Mouse (Mus musculus) right cerebral cortex, postnatal 36 days (tissue): ENCODE results near the gene Zfp219.

Source experiments
- DNase-seq, 2 experiments: peaks; one replicate each; pipeline ENCODE4 v3.0.0; 2022; ENCODE audit warnings: low spot score in 2 of 2, mixed read lengths in 1 of 2

Zfp219 gene

DNA sequence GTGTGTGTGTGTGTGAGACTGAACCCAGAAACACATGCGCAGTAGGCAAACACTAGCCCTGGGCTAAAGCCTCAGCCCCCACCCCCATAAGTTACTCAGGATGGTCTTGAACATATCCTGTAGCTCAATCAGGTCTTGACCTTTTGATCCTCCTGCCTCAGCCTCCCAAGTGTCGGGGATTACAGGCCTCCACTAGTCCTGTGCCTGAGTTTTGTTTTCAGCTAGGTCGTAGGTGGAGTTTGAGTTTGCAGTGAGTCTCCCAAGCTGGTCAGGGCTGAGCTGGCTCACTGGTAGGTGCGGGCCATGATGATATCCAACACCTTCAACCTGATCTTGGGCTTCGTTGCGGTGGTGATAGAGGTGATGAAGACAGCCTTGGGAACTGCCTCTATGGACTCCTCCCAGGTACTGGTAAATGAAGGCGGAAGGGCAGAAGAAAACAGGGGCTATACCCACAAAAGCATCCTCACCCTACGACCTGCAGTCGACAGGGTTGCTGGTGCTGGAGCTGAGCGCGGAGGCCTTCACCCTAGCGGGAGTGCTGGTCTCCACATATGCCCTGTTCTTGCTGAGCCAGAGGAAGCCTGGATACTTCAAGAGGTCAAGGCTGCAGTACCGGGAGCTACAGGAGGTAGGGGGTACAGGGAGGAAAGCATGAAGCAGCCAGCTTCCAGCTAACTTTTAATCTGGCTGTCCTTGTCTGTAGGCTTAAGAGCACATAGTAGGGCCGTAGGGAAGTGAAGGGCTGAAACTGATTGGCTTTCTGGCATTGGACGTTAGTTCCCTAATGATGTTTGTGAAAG lies 2.1 kb downstream of the Zfp219 start:
- no peak for DNase-seq

GRCm38 (mm10) chr14:52017662-52018061 lies 2.9 kb downstream of the Zfp219 start:
- no peak for DNase-seq

GRCm38 (mm10) chr14:52016625-52017405 lies 3.7 kb downstream of the Zfp219 start:
- no peak for DNase-seq

DNA sequence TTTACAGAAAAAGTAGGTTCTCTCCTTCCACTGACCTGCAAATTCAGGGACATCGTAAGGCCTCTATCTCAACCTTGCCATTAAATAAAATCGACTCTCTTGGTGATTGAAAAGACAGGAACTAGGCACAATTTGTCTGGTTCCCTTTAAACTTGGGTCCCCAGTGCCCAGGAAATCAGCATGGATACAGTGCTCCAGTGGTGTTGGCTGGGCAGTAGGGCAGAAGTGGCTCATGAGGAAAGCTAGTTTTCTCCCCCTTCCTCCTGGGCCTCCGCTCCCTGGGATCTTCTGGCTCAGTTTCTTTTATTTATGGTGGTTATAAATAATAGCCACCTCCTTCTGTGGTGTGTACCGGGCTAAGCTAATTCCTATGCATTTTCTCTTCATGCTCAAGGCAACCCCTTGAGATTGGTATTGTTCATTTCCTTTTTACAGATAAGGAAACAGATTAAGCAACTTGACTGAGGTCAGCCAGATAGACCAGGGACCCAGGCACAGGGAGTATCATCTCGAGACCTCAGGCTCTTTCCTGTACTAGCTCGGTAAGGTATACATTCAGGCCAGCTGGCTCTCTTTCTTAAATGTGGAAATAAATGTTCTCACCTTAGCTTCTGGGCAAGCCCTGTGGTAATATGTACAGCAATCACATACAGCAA lies 5.0 kb downstream of the Zfp219 start, which contains the start of gene Tmem253:
Gene Tmem253 (plus strand): TSS at position 214 of the 656 bp plus-strand sequence.
- DNase-seq = no peak

GRCm38 (mm10) chr14:52014761-52015311 lies 5.7 kb downstream of the Zfp219 start:
- no peak for DNase-seq

DNA sequence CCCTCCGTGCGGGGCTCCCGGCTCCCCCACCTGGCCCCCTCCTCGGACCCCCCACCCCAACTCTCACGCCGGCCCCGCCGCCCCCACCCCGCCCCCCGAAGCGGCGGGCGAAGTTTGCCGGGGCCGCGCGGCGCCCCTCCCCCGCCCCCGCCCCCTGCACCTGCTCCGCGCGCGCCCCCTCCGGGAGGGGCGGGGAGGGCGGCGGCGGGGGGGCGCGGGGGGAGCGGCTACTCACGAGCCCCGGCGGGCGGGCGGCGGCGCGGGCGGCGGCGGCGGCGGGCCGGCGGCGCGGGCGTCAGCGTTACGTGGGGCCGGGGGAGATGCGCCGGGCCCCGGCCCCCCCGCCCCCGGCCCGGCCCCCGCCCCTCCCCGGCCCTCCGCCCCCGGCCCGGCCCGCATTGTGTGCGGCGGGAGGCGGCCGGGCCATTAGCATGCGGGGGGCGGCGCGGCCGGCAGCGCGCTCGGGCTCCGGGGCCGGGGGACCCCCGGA lies 6.2 kb downstream of the Zfp219 start:
- DNase-seq = no peak

GRCm38 (mm10) chr14:52013771-52014219 lies 6.7 kb downstream of the Zfp219 start:
- DNase-seq = no peak

DNA sequence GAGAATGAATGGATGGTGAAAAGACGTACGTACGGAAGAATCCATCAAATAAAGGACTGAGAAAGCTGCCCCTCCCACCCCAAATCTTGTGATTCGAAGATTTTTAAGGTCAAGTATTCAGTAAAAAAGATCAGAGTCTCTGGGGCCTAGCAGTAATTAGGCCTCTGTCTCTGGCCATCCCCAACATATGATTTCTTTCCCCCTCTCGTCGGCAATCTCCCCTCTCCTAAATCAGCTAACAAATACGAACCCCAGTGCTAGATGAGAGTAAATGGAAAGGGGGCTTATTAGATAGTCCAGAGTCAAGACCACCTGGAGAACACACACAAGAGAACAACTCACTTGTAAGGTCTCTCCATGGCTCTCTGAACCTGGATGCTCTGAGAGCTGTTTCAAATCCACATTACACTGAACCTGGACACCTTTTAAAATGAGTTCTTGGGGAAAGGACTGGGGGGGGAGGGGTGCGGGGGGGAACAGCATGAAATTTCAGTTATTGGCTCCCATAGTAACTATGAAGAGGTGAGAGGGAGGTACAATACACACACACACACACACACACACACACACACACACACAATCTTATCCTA lies 7.4 kb downstream of the Zfp219 start:
- no peak for DNase-seq

DNA sequence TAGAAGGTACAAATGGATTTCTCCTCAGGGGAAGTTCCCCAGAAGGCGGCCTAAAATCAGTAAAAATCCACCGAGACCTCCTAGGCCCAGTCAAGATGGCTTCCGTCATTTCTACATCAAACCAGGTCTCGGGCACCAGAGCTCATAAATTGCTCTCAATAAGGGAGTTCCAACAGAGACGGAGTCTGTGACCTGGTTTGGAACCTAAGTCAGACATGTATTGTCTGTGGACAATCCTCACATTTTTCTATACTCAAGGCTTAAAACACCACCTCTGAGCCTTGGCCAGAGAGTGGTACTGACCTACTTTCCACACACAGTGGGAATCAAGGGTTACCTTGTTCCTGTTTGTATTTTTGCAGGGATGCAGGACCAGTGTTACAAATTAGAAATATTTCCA lies 8.0 kb downstream of the Zfp219 start:
- DNase-seq = no peak

DNA sequence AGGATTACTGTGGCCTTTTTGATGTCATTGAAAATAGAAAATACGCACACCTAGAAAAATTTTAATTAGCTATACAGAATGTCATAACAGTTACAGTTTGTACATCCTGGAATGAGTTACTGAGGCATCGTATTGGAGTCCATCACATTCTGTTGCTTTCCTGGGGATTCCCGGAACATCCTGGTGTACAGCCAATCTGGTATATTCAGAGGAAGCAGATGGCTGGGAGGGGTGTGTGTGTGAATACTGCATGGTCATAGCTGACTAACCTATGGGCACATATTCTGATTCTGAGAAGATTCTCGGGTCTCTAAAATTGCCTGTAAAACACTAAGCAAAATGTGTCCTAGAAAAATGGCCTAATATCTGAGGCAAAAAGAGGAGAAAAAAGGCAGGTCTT lies 8.4 kb downstream of the Zfp219 start:
- peak; percentile 67 to 73 for DNase-seq

GRCm38 (mm10) chr14:52011683-52012082 lies 8.8 kb downstream of the Zfp219 start:
- no peak for DNase-seq

DNA sequence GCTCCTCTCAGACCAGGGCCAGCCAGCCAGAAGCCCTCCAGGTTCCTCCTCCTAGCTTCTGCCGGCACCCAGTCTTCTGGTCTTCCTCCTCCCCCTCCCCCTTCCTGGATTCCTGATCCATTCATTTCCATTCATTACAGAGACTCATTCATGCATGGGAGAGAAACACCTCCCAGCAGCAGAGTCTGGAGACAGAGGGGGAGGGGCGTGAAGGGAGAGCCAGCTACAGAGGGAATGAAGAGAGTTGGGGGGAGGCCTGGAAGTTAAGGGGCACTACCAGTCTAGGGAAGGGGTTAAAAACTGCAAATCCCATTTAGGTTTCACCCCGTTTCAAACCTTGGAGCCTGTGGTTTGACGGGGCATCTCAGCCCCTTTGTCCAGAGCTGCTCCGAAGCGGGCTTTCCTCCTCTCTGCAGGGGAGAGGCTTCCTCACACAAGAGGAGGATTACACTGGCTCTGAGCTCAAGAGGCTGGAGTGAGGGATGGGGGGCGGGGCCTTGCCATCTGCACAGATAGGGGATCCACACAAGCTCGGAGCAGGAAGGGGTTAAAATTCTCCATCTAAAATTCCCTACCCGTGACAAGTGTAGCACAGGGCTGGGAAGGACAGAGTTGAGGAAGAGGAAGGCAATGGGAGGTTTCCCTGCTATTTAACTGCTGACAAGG lies 10.0 kb downstream of the Zfp219 start:
- DNase-seq = no peak

DNA sequence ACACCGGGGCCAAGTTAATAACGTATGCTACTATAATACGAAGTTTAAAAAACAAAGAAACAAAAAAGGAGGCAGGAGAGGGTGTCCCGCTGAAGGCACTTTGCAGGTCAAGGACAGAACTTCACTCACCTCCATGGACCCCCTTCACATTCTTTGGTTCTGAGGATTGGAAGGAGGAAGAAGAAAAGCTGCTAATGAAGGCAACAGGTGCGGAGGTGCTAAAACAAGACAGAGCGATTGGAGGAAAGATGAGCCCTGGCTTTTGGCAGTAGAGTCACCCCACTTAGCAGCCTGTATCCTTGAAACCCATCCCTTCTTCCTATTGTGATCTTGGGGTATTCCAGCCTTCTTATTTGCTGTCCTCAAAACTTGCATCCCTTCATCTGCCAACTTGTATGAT lies 10.7 kb downstream of the Zfp219 start:
- no peak for DNase-seq

DNA sequence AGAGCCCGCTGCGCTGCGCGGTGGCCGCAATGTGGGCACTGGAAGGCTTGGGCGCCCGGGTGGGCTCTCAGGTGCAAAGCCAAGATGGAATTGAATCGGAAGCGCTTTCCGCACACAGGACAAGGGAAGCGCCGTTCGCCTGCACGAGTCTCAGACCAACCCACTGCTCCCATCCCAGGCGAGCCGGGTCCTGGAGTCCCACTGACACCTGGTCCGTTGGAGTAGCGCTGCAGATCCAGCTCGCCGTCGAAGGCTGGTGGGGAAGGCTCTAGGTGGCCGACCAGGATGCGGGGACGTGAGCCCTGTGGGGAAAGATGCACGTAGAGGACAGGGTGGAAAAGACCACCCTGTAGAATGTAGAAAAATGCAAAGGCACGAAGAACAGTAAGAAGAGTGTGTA lies 11.2 kb downstream of the Zfp219 start:
- no peak for DNase-seq

GRCm38 (mm10) chr14:52008321-52009203 lies 12.0 kb downstream of the Zfp219 start:
- DNase-seq = peak; percentile 85 to 87

DNA sequence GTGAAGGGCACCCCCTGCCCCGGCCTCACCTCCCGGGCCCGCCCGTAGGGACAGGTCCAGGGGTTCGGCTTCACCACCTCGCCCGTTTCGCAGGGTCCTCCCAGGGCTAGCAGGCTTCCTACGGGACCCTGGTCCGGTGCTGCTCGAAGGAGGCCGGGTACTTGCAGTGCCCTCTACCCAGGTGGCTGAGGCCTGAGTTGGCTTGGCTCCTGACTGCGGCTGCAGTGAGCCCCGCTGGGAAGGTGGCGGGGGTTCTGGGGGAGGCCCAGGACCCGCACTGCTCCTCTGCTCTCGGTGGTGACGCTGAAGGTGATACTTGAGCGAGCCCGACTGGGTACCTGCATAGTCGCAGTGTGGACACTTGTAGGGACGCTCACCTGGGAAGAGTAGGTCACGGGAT lies 13.8 kb downstream of the Zfp219 start:
- DNase-seq = no peak

- DNase-seq = no peak
Observed at GRCm38 (mm10) chr14:52006241-52006640, 14.3 kb downstream of the Zfp219 start.

DNA sequence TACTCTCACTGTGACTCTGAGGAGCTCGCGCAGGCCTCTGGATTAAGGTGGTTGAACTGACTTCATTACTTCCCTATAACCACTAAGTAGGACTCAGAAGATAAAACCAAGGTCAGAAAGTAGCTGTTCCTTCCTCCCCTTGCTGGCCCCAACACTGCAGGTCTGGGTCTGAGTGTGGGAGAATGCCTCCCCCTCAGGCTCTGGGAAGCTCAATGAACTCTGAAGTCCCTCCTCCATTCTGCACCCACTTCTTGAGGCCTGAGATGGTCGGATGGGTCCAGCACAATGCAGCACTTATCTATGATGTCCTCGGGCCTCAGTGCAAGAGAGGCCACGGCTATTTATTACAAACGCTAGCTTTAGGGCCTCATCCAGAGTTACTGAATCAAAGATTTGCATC lies 14.9 kb downstream of the Zfp219 start:
- no peak for DNase-seq

- no peak for DNase-seq
Observed at GRCm38 (mm10) chr14:52005141-52005540, 15.4 kb downstream of the Zfp219 start.

DNA sequence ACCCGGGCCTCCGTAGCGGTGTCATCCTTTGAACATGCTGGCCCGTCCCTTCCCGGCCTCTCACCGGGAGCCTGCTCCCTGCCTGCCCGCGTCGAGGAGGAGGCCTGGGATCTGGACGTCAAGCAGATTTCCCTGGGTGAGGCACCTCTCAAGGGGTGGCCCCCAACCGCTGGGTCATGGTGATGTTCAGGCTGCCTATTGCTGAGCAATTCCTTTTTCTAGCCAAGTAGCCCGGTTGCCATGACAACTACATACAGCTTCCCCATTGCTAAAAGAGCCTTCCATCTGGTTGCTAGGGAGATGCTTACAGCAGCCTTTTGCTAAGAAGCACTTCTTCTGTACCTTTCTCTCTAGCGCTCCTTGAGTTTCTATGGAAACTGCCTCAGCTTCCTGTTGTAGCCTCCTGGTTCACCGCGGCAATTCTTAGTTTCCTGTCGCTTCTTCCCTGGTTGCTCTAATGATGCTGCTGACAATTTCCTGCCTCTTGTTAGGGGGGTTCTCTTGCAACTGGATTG lies 16.5 kb downstream of the Zfp219 start:
- peak; percentile 79 to 88 for DNase-seq
